Mouse (Mus musculus) heart, adult 8-10 months (tissue): ENCODE results near the gene Ttyh3. TPM values are rescaled to one million over a fixed set of nuclear protein-coding genes. Genes with fewer than 3 reads are reported as not detected.

ENCODE experiments used
- DNase-seq: peaks from one replicate; pipeline ENCODE4 v3.0.0; 2022; ENCODE audit warnings: low spot score
- total RNA-seq, 4 experiments: library from RNA; stranded (reverse); gene quantifications; 2 replicates each; pipeline ENCODE4 v1.2.4; 2022

The Ttyh3 gene
- total RNA-seq, 4 experiments from 2014 or later = 8.8 to 11.5 (median 9.9) TPM

- DNase-seq = no peak
These were observed 3.8 kb upstream of the Ttyh3 start for GRCm38 (mm10) chr5:140652587-140652986.

- no peak for DNase-seq
These were observed 2.4 kb upstream of the Ttyh3 start for GRCm38 (mm10) chr5:140651231-140651630.

- no peak for DNase-seq
These were observed 1.1 kb upstream of the Ttyh3 start for GRCm38 (mm10) chr5:140649881-140650414.

- peak; percentile 96 for DNase-seq
These were observed 353 bp upstream of the Ttyh3 start for GRCm38 (mm10) chr5:140649101-140649667.

- no peak for DNase-seq
These were observed 861 bp downstream of the Ttyh3 start for GRCm38 (mm10) chr5:140647821-140648518.

- DNase-seq = no peak
These were observed 1.6 kb downstream of the Ttyh3 start for GRCm38 (mm10) chr5:140647031-140647760.

DNA sequence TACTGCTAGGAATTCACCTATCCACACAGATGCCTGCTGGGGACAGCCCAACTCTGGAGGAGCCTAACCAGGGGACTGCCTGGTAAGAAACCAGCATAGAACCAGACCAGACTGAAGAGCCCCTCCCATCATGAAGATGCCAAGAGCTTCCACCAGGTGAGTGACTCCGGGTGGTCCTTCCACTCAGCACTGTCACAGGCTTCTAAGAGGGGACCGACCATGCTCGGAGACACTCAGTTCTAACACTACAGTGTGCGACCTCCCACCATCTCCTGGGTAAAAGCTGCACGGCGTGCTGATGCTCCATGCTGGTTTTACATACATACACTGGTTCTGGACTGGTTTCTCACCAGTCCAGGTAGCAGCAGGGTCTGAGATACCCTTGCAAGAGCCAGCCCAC lies 2.7 kb downstream of the Ttyh3 start:
- no peak for DNase-seq

DNA sequence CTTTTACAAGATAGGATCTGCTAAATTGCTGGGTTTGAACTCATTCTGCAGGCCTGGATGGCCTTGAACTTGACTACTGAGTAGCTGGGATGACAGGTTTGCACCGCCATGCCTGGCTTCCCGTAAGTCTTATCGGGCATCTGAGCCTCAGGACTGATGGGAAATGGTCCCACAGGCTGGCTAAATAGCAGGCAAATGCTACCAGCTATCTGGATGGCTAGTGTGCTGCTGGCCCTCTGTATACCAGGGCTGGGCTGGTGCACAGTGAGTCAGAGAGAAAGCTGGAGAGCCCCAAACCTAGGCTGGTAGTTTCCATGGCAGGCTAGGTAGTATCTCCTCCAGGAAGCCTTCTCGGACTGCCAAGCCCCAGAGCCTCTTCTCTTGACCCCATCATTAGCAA lies 3.4 kb downstream of the Ttyh3 start:
- DNase-seq = no peak

GRCm38 (mm10) chr5:140644702-140645201 lies 4.1 kb downstream of the Ttyh3 start:
- no peak for DNase-seq

- no peak for DNase-seq
These were observed 4.6 kb downstream of the Ttyh3 start for GRCm38 (mm10) chr5:140644263-140644662.

GRCm38 (mm10) chr5:140642076-140642475 lies 6.8 kb downstream of the Ttyh3 start:
- no peak for DNase-seq

GRCm38 (mm10) chr5:140641254-140641928 lies 7.4 kb downstream of the Ttyh3 start:
- DNase-seq = no peak

GRCm38 (mm10) chr5:140640812-140641211 lies 8.0 kb downstream of the Ttyh3 start:
- no peak for DNase-seq

- DNase-seq = no peak
These were observed 9.0 kb downstream of the Ttyh3 start for GRCm38 (mm10) chr5:140639871-140640270.

- no peak for DNase-seq
These were observed 9.5 kb downstream of the Ttyh3 start for GRCm38 (mm10) chr5:140639312-140639711.

GRCm38 (mm10) chr5:140638484-140638883 lies 10.3 kb downstream of the Ttyh3 start:
- DNase-seq = no peak

DNA sequence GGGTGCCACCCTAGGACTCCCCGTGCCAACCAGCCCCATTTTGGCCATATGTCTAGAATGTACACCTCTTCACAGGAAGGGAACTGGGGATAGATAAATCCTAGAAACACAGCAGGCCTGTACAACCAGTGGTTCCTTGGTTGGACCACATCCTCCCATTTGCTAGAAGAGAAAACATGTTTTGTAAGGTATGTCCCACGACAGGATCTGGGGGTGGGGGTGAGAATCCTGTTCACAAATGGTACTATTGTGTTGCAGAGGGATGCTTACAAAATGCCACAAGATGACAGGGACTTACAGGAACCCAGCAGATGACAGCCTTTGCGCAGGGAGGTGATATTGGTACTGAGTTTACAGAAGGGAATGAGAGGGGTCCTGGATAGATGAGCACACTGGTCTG lies 10.8 kb downstream of the Ttyh3 start:
- no peak for DNase-seq

DNA sequence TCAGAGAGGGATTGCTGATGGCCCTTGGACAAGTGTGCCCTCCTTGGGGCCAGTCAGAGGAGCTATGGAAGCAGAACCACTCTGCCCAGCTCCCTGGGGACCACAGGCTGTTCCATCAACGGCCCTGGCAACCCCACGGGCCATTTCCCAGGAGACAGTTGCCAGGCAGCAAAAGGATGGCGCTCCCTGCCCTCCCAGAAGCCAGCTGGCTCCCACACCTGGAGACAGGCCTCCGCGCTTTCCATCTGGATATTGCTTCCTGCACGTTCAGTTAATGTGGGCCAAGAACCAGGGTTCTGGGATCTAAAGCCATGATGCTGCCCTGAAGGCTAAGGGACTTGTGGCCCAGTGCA lies 11.8 kb downstream of the Ttyh3 start:
- DNase-seq = no peak

DNA sequence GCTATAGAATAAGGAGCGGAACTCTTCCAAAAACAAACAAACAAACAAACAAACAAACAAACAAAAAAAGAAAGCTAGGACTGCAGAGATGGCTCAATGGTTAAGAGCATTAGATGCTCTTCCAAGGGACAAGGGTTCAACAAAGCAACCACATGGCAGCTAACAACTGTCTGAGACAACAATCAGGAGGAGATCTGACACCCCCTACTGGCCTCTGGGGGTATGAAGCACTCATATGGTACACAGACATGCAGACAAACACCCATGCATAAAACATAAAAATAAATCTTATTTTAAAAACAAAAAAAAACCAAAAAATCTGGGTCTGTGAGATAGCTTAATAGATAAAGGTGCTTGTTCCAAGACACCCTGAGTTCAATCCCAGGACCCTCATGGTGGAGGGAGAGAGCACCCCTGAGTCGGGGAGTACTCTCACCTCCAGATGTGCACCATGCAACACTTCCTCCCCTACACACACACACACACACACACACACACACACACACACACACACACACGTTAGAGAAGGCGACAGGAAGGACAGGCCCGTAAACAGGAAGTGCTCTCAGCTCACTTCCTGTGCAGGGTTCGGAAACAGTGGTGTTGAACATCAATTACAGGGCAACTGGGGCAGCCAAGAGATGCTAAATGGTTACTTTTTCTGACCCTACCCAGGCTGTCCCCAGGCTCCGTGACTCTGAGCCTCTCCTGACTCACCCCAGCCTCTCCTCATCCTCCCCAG lies 12.3 kb downstream of the Ttyh3 start:
- DNase-seq = no peak

GRCm38 (mm10) chr5:140634798-140635722 lies 13.8 kb downstream of the Ttyh3 start:
- no peak for DNase-seq
